Mouse (Mus musculus) lung, postnatal 0 days (tissue): ENCODE measurements around the gene Inca1.

Source experiments
- CTCF ChIP-seq: IDR thresholded peaks from 2 replicates; pipeline ENCODE4 v1.5.1; 2016; ENCODE audit warnings: antibody characterized with exemption, mild to moderate bottlenecking
- EP300 ChIP-seq: IDR thresholded peaks from 2 replicates; pipeline ENCODE4 v1.6.1; 2016; ENCODE audit warnings: antibody characterized with exemption, mild to moderate bottlenecking, control low read depth

GRCm38 (mm10) chr11:70742581-70743459 lies 42.9 kb upstream of the Inca1 start:
- TF ChIP-seq CTCF (no peak), EP300 (no peak)
